Mouse (Mus musculus) kidney, adult 18-20 months (tissue): ENCODE measurements around the gene Plpp3.
A peak's percentile ranks its signal among the peaks of the same experiment; 100 is the strongest.

Experiments
- DNase-seq: peaks from one replicate; pipeline ENCODE4 v3.0.0; 2021

Plpp3 gene

GRCm38 (mm10) chr4:105191550-105191949, 34.4 kb downstream of the Plpp3 start:
- no peak for DNase-seq

GRCm38 (mm10) chr4:105192665-105193064, 35.5 kb downstream of the Plpp3 start:
- no peak for DNase-seq

GRCm38 (mm10) chr4:105195256-105195655, 38.1 kb downstream of the Plpp3 start:
- DNase-seq = no peak

- DNase-seq = no peak
Observed at GRCm38 (mm10) chr4:105196099-105196498, 39.0 kb downstream of the Plpp3 start.

GRCm38 (mm10) chr4:105196993-105197765, 40.0 kb downstream of the Plpp3 start:
- DNase-seq = no peak

- DNase-seq = no peak
Observed at GRCm38 (mm10) chr4:105198696-105199095, 41.5 kb downstream of the Plpp3 start.

- no peak for DNase-seq
Observed at GRCm38 (mm10) chr4:105199345-105199744, 42.2 kb downstream of the Plpp3 start.

- no peak for DNase-seq
Observed at GRCm38 (mm10) chr4:105200624-105201524, 43.7 kb downstream of the Plpp3 start.

GRCm38 (mm10) chr4:105202439-105202838, 45.3 kb downstream of the Plpp3 start:
- no peak for DNase-seq

GRCm38 (mm10) chr4:105203303-105203761, 46.2 kb downstream of the Plpp3 start:
- DNase-seq = no peak

GRCm38 (mm10) chr4:105204071-105204470, 46.9 kb downstream of the Plpp3 start:
- no peak for DNase-seq

- DNase-seq = peak; percentile 72
Observed at GRCm38 (mm10) chr4:105205045-105205851, 48.1 kb downstream of the Plpp3 start.

GRCm38 (mm10) chr4:105206102-105206501, 49.0 kb downstream of the Plpp3 start:
- no peak for DNase-seq

GRCm38 (mm10) chr4:105206995-105207394, 49.8 kb downstream of the Plpp3 start:
- no peak for DNase-seq

- DNase-seq = no peak
Observed at GRCm38 (mm10) chr4:105207641-105208040, 50.5 kb downstream of the Plpp3 start.

GRCm38 (mm10) chr4:105208977-105209376, 51.8 kb downstream of the Plpp3 start:
- no peak for DNase-seq

- DNase-seq = no peak
Observed at GRCm38 (mm10) chr4:105213314-105213713, 56.2 kb downstream of the Plpp3 start.

GRCm38 (mm10) chr4:105214438-105214837, 57.3 kb downstream of the Plpp3 start:
- DNase-seq = peak; percentile 65

GRCm38 (mm10) chr4:105215726-105216410, 58.7 kb downstream of the Plpp3 start:
- no peak for DNase-seq

GRCm38 (mm10) chr4:105218202-105218601, 61.1 kb downstream of the Plpp3 start:
- DNase-seq = no peak

GRCm38 (mm10) chr4:105219316-105219715, 62.2 kb downstream of the Plpp3 start:
- no peak for DNase-seq

GRCm38 (mm10) chr4:105220849-105221248, 63.7 kb downstream of the Plpp3 start:
- no peak for DNase-seq
